Mouse (Mus musculus) G1E-ER4 (cell line): ENCODE data around the gene Cdh22. TPM values are rescaled to one million over a fixed set of nuclear protein-coding genes. Genes with fewer than 3 reads are reported as not detected.

ENCODE experiments used
- GATA1 ChIP-seq: IDR thresholded peaks from one replicate; pipeline ENCODE4 v1.8.0; 2012; ENCODE audit warnings: low read length, inconsistent platforms
- polyA plus RNA-seq: library from polyadenylated mRNA; stranded (reverse); fragments of >175 nt; gene quantifications from 2 replicates; pipeline ENCODE4 v1.2.3, GENCODE M21; 2012

The Cdh22 gene
- polyA plus RNA-seq, 1 experiment = not detected

GRCm38 (mm10) chr2:165201761-165202751 lies 32.6 kb downstream of the Cdh22 start:
- TF ChIP-seq GATA1 = no peak

- TF ChIP-seq GATA1 = no peak
These were observed 37.1 kb downstream of the Cdh22 start for GRCm38 (mm10) chr2:165197546-165197945.

- TF ChIP-seq GATA1 = no peak
These were observed 39.1 kb downstream of the Cdh22 start for GRCm38 (mm10) chr2:165195411-165196182.

- TF ChIP-seq GATA1 = no peak
These were observed 43.2 kb downstream of the Cdh22 start for GRCm38 (mm10) chr2:165191483-165191882.

- no peak for TF ChIP-seq GATA1
These were observed 45.1 kb downstream of the Cdh22 start for GRCm38 (mm10) chr2:165189546-165189945.

GRCm38 (mm10) chr2:165187648-165188380 lies 46.8 kb downstream of the Cdh22 start:
- no peak for TF ChIP-seq GATA1

GRCm38 (mm10) chr2:165184015-165184633 lies 50.5 kb downstream of the Cdh22 start:
- no peak for TF ChIP-seq GATA1

GRCm38 (mm10) chr2:165182085-165182976 lies 52.3 kb downstream of the Cdh22 start:
- no peak for TF ChIP-seq GATA1

GRCm38 (mm10) chr2:165179231-165179630 lies 55.4 kb downstream of the Cdh22 start:
- TF ChIP-seq GATA1 = no peak

- no peak for TF ChIP-seq GATA1
These were observed 57.7 kb downstream of the Cdh22 start for GRCm38 (mm10) chr2:165176965-165177364.

GRCm38 (mm10) chr2:165166664-165167435 lies 67.8 kb downstream of the Cdh22 start:
- no peak for TF ChIP-seq GATA1

- TF ChIP-seq GATA1 = no peak
These were observed 72.4 kb downstream of the Cdh22 start for GRCm38 (mm10) chr2:165162221-165162620.

GRCm38 (mm10) chr2:165160466-165160865 lies 74.2 kb downstream of the Cdh22 start:
- no peak for TF ChIP-seq GATA1
